Mouse (Mus musculus): Measurements from ENCODE around the gene Artn. TPM values are rescaled to one million over a fixed set of nuclear protein-coding genes. Genes with fewer than 3 reads are reported as not detected.

The Artn gene
- polyA plus RNA-seq, 1 experiment from 2014 or later = 3.0 TPM

- Histone ChIP-seq H3K9me3 (ENCODE audit: control insufficient read depth, low read length) (no peaks in the 10 kb centered on the region), H3K27me3 (ENCODE audit: control insufficient read depth, insufficient read depth, low read length) (peaks cover 30% of the 10 kb centered on the region), H3K27ac (ENCODE audit: low read depth, low read length) (no peak overlapping the region), H3K36me3 (ENCODE audit: control insufficient read depth, insufficient read depth, low read length) (no peaks in the 10 kb centered on the region), H3K9ac (ENCODE audit: low read depth, low read length) (peak overlapping the region; percentile 52; the same call in 1 of the 2 replicates), H3K4me1 (ENCODE audit: control insufficient read depth, insufficient read depth, low read length) (peaks cover 14% of the 10 kb centered on the region; the same call in 1 of the 2 replicates), H3K4me3 (ENCODE audit: low read length) (peak overlapping the region; percentile 49), H3K4me2 (replicated peaks; ENCODE audit: low read depth, low read length) (peak overlapping the region; percentile 94)
- WGBS = under 1% methylated on average over 71 of the region's 71 CpGs
- peak; percentile 39 for ATAC-seq (ENCODE audit: low FRiP score, low TSS enrichment)
Measured at GRCm38 (mm10) chr4:117926545-117927482, 2.7 kb downstream of the Artn start.

GRCm38 (mm10) chr4:117924916-117925315, 4.6 kb downstream of the Artn start:
- H3K27me3 ChIP-seq (ENCODE audit: control insufficient read depth, insufficient read depth, low read length) = peaks cover 30% of the 10 kb centered on the region
- H3K36me3 ChIP-seq (ENCODE audit: control insufficient read depth, insufficient read depth, low read length) = no peaks in the 10 kb centered on the region
- H3K4me1 ChIP-seq (ENCODE audit: control insufficient read depth, insufficient read depth, low read length) = peaks cover 14% of the 10 kb centered on the region; the same call in 1 of the 2 replicates
- WGBS = 74% methylated on average over 5 of the region's 6 CpGs
- H3K4me3 ChIP-seq (ENCODE audit: low read length) = no peak overlapping the region
- no peak overlapping the region for H3K9ac ChIP-seq (ENCODE audit: low read depth, low read length)
- no peak overlapping the region for H3K4me2 ChIP-seq (replicated peaks; ENCODE audit: low read depth, low read length)
- no peak overlapping the region for H3K27ac ChIP-seq (ENCODE audit: low read depth, low read length)
- H3K9me3 ChIP-seq (ENCODE audit: control insufficient read depth, low read length) = no peaks in the 10 kb centered on the region
- ATAC-seq (ENCODE audit: low FRiP score, low TSS enrichment) = no peak

- no peak overlapping the region for H3K4me2 ChIP-seq (replicated peaks; ENCODE audit: low read depth, low read length)
Measured at GRCm38 (mm10) chr4:117923450-117923849, 6.1 kb downstream of the Artn start.

GRCm38 (mm10) chr4:117921358-117921757, 8.2 kb downstream of the Artn start:
- H3K4me1 ChIP-seq (ENCODE audit: control insufficient read depth, insufficient read depth, low read length) = peaks cover under 1% of the 10 kb centered on the region; the same call in 1 of the 2 replicates
- H3K27me3 ChIP-seq (ENCODE audit: control insufficient read depth, insufficient read depth, low read length) = peaks cover 12% of the 10 kb centered on the region
- WGBS = 91% methylated on average over 2 of the region's 2 CpGs
- ATAC-seq (ENCODE audit: low FRiP score, low TSS enrichment) = no peak
- no peaks in the 10 kb centered on the region for H3K9me3 ChIP-seq (ENCODE audit: control insufficient read depth, low read length)
- no peak overlapping the region for H3K4me3 ChIP-seq (ENCODE audit: low read length)
- no peak overlapping the region for H3K27ac ChIP-seq (ENCODE audit: low read depth, low read length)
- no peak overlapping the region for H3K9ac ChIP-seq (ENCODE audit: low read depth, low read length)
- H3K4me2 ChIP-seq (replicated peaks; ENCODE audit: low read depth, low read length) = no peak overlapping the region
- H3K36me3 ChIP-seq (ENCODE audit: control insufficient read depth, insufficient read depth, low read length) = no peaks in the 10 kb centered on the region

More at GRCm38 (mm10) chr4:117923450-117923849, 6.1 kb downstream of the Artn start:
- WGBS = 54% methylated on average over 2 of the region's 2 CpGs
- no peaks in the 10 kb centered on the region for H3K36me3 ChIP-seq (ENCODE audit: control insufficient read depth, insufficient read depth, low read length)
- peaks cover 30% of the 10 kb centered on the region for H3K27me3 ChIP-seq (ENCODE audit: control insufficient read depth, insufficient read depth, low read length)
- no peak for ATAC-seq (ENCODE audit: low FRiP score, low TSS enrichment)
- H3K9me3 ChIP-seq (ENCODE audit: control insufficient read depth, low read length) = no peaks in the 10 kb centered on the region
- H3K4me1 ChIP-seq (ENCODE audit: control insufficient read depth, insufficient read depth, low read length) = peaks cover 9% of the 10 kb centered on the region; the same call in 1 of the 2 replicates
- H3K9ac ChIP-seq (ENCODE audit: low read depth, low read length) = no peak overlapping the region
- H3K4me3 ChIP-seq (ENCODE audit: low read length) = no peak overlapping the region
- H3K27ac ChIP-seq (ENCODE audit: low read depth, low read length) = no peak overlapping the region

GRCm38 (mm10) chr4:117918762-117919161, 10.8 kb downstream of the Artn start:
- Histone ChIP-seq H3K4me1 (ENCODE audit: control insufficient read depth, insufficient read depth, low read length) (peaks cover 12% of the 10 kb centered on the region; the same call in 1 of the 2 replicates), H3K36me3 (ENCODE audit: control insufficient read depth, insufficient read depth, low read length) (no peaks in the 10 kb centered on the region), H3K9ac (ENCODE audit: low read depth, low read length) (no peak overlapping the region), H3K4me2 (replicated peaks; ENCODE audit: low read depth, low read length) (no peak overlapping the region), H3K9me3 (ENCODE audit: control insufficient read depth, low read length) (no peaks in the 10 kb centered on the region), H3K27me3 (ENCODE audit: control insufficient read depth, insufficient read depth, low read length) (no peaks in the 10 kb centered on the region), H3K4me3 (ENCODE audit: low read length) (no peak overlapping the region), H3K27ac (ENCODE audit: low read depth, low read length) (no peak overlapping the region)
- WGBS = 89% methylated on average over 5 of the region's 5 CpGs
- no peak for ATAC-seq (ENCODE audit: low FRiP score, low TSS enrichment)

- H3K27ac ChIP-seq (ENCODE audit: low read depth, low read length) = no peak overlapping the region
- peaks cover 17% of the 10 kb centered on the region for H3K4me1 ChIP-seq (ENCODE audit: control insufficient read depth, insufficient read depth, low read length)
- H3K4me3 ChIP-seq (ENCODE audit: low read length) = no peak overlapping the region
- H3K27me3 ChIP-seq (ENCODE audit: control insufficient read depth, insufficient read depth, low read length) = no peaks in the 10 kb centered on the region
- ATAC-seq (ENCODE audit: low FRiP score, low TSS enrichment) = no peak
- 85% methylated on average over 3 of the region's 3 CpGs for WGBS
- H3K36me3 ChIP-seq (ENCODE audit: control insufficient read depth, insufficient read depth, low read length) = no peaks in the 10 kb centered on the region
- H3K4me2 ChIP-seq (replicated peaks; ENCODE audit: low read depth, low read length) = no peak overlapping the region
- no peaks in the 10 kb centered on the region for H3K9me3 ChIP-seq (ENCODE audit: control insufficient read depth, low read length)
- no peak overlapping the region for H3K9ac ChIP-seq (ENCODE audit: low read depth, low read length)
Measured at GRCm38 (mm10) chr4:117918261-117918660, 11.3 kb downstream of the Artn start.

- 88% methylated on average over 4 of the region's 4 CpGs for WGBS
- Histone ChIP-seq H3K4me3 (ENCODE audit: low read length) (no peak overlapping the region), H3K27ac (ENCODE audit: low read depth, low read length) (no peak overlapping the region), H3K4me1 (ENCODE audit: control insufficient read depth, insufficient read depth, low read length) (peaks cover 21% of the 10 kb centered on the region), H3K36me3 (ENCODE audit: control insufficient read depth, insufficient read depth, low read length) (no peaks in the 10 kb centered on the region), H3K27me3 (ENCODE audit: control insufficient read depth, insufficient read depth, low read length) (no peaks in the 10 kb centered on the region), H3K4me2 (replicated peaks; ENCODE audit: low read depth, low read length) (no peak overlapping the region), H3K9ac (ENCODE audit: low read depth, low read length) (no peak overlapping the region), H3K9me3 (ENCODE audit: control insufficient read depth, low read length) (no peaks in the 10 kb centered on the region)
- ATAC-seq (ENCODE audit: low FRiP score, low TSS enrichment) = no peak
Measured at GRCm38 (mm10) chr4:117917847-117918246, 11.7 kb downstream of the Artn start.

- WGBS = 86% methylated on average over 4 of the region's 4 CpGs
- H3K9me3 ChIP-seq (ENCODE audit: control insufficient read depth, low read length) = no peaks in the 10 kb centered on the region
- H3K36me3 ChIP-seq (ENCODE audit: control insufficient read depth, insufficient read depth, low read length) = no peaks in the 10 kb centered on the region
- no peaks in the 10 kb centered on the region for H3K27me3 ChIP-seq (ENCODE audit: control insufficient read depth, insufficient read depth, low read length)
- no peak overlapping the region for H3K4me2 ChIP-seq (replicated peaks; ENCODE audit: low read depth, low read length)
- H3K9ac ChIP-seq (ENCODE audit: low read depth, low read length) = no peak overlapping the region
- H3K4me3 ChIP-seq (ENCODE audit: low read length) = no peak overlapping the region
- H3K4me1 ChIP-seq (ENCODE audit: control insufficient read depth, insufficient read depth, low read length) = peaks cover 25% of the 10 kb centered on the region
- ATAC-seq (ENCODE audit: low FRiP score, low TSS enrichment) = no peak
- no peak overlapping the region for H3K27ac ChIP-seq (ENCODE audit: low read depth, low read length)
Measured at GRCm38 (mm10) chr4:117917402-117917801, 12.2 kb downstream of the Artn start.

GRCm38 (mm10) chr4:117916386-117916785, 13.2 kb downstream of the Artn start:
- no peaks in the 10 kb centered on the region for H3K9me3 ChIP-seq (ENCODE audit: control insufficient read depth, low read length)
- H3K4me3 ChIP-seq (ENCODE audit: low read length) = no peak overlapping the region
- WGBS = 82% methylated on average over 5 of the region's 5 CpGs
- no peaks in the 10 kb centered on the region for H3K27me3 ChIP-seq (ENCODE audit: control insufficient read depth, insufficient read depth, low read length)
- no peak overlapping the region; the same call in 1 of the 2 replicates for H3K27ac ChIP-seq (ENCODE audit: low read depth, low read length)
- H3K36me3 ChIP-seq (ENCODE audit: control insufficient read depth, insufficient read depth, low read length) = peaks cover 6% of the 10 kb centered on the region; the same call in 1 of the 2 replicates
- no peak overlapping the region for H3K9ac ChIP-seq (ENCODE audit: low read depth, low read length)
- no peak for ATAC-seq (ENCODE audit: low FRiP score, low TSS enrichment)
- peak overlapping the region; percentile 99; the same call in 1 of the 2 replicates for H3K4me2 ChIP-seq (replicated peaks; ENCODE audit: low read depth, low read length)
- H3K4me1 ChIP-seq (ENCODE audit: control insufficient read depth, insufficient read depth, low read length) = peaks cover 26% of the 10 kb centered on the region
